Mouse (Mus musculus): ENCODE results near the gene Arid3b.

Arid3b gene

GRCm38 (mm10) chr9:57797456-57797855 lies 39.1 kb downstream of the Arid3b start:
- in situ Hi-C loops (cut with MboI; ENCODE audit: low sequenced_read_pairs) = no loop called here

- in situ Hi-C loops (cut with MboI; ENCODE audit: low sequenced_read_pairs) = no loop called here
Measured at GRCm38 (mm10) chr9:57789733-57790132, 46.9 kb downstream of the Arid3b start.

DNA sequence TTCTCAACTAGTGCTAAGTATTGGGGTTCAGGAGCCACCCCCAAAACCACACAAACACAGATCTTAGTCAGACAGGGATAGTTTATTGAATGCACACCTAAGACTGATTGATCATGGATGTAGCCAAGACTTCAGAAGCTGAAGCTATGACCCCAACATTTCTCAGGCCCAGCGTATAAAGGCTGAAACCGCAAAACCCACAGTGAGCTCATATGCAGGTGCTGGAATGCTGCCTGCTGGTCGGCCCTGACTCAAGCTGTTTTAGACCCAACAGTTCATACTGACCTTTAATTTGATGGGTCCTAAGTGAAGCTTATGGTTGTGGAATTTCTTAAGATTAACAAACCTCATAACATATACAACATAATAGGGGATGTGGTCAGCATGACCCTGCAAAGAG lies 53.9 kb downstream of the Arid3b start:
- in situ Hi-C loops (cut with MboI; ENCODE audit: low sequenced_read_pairs) = no loop called here

DNA sequence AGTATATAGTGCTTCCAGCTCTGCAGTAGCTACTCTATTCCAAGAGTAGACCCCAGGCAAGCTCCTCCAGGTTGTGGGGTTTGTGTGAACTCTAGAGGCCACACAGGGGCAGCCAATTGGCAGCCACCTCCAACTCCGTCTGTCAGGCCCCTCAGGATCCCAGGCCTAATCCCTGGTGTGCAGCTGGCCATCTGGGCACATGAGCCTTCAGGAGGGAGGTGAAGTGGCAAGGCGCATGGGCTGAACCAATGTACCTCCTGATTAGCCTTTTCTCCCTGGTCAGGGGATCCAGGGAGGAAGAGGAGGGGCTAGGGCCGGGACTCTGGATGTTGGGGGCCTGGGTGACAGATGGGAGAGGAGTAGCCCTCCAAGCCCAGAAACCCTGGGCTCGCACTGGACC lies 60.9 kb downstream of the Arid3b start:
- in situ Hi-C loops (cut with MboI; ENCODE audit: low sequenced_read_pairs) = no loop called here

- in situ Hi-C loops (cut with MboI; ENCODE audit: low sequenced_read_pairs) = no loop called here
Measured at GRCm38 (mm10) chr9:57775026-57775425, 61.6 kb downstream of the Arid3b start.

- in situ Hi-C loops (cut with MboI; ENCODE audit: low sequenced_read_pairs) = no loop called here
Measured at GRCm38 (mm10) chr9:57774168-57774567, 62.4 kb downstream of the Arid3b start.

GRCm38 (mm10) chr9:57773754-57774153 lies 62.8 kb downstream of the Arid3b start:
- in situ Hi-C loops (cut with MboI; ENCODE audit: low sequenced_read_pairs) = no loop called here

DNA sequence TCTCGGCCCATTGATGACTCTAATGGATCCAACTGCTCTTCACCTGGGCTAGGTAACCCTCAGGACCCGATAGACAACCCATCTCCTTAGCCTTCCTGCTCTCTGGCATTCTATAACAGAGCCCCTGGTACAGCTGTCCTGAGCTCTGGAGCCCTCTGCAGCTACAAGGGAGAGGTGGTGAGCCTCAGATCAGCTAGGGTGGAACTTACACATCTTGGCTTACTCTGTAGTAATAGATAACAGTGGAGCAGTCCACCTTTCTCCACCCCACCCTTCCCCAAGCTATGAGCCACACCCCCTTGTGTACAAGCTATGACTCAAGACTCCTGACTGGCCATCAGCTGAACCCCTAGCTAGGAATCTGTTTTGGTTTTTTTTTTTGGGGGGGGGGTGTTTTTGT lies 65.8 kb downstream of the Arid3b start:
- in situ Hi-C loops (cut with MboI; ENCODE audit: low sequenced_read_pairs) = no loop called here

GRCm38 (mm10) chr9:57770214-57770613 lies 66.4 kb downstream of the Arid3b start:
- in situ Hi-C loops (cut with MboI; ENCODE audit: low sequenced_read_pairs) = no loop called here

- in situ Hi-C loops (cut with MboI; ENCODE audit: low sequenced_read_pairs) = no loop called here
Measured at GRCm38 (mm10) chr9:57769539-57770069, 67.0 kb downstream of the Arid3b start.

DNA sequence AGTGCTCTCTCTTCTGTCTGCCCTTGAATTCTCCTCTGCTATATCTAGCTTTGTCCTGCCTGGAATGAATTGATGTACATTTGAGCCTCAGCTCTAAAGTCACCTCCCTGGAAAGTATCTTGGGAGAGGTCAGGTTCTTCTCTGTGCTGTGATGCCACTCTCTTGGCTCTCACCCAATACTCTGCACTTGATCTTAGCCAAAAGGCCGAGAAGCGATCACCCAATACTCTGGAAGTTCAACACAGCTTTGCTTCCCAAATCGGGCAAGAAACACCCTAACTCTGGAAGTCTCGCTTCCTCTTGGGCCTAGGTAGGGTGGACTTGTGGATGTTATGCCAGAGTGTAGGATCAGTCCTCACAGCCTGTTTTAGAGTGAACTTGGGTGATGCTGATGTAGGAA lies 69.4 kb downstream of the Arid3b start:
- in situ Hi-C loops (cut with MboI; ENCODE audit: low sequenced_read_pairs) = no loop called here

GRCm38 (mm10) chr9:57766431-57766830 lies 70.2 kb downstream of the Arid3b start:
- in situ Hi-C loops (cut with MboI; ENCODE audit: low sequenced_read_pairs) = no loop called here

- in situ Hi-C loops (cut with MboI; ENCODE audit: low sequenced_read_pairs) = no loop called here
Measured at GRCm38 (mm10) chr9:57765364-57766351, 70.9 kb downstream of the Arid3b start, which contains the start of gene Clk3. Gene Clk3, minus strand, starts transcription at chr9:57765860.

- in situ Hi-C loops (cut with MboI; ENCODE audit: low sequenced_read_pairs) = no loop called here
Measured at GRCm38 (mm10) chr9:57764974-57765363, 71.6 kb downstream of the Arid3b start.

DNA sequence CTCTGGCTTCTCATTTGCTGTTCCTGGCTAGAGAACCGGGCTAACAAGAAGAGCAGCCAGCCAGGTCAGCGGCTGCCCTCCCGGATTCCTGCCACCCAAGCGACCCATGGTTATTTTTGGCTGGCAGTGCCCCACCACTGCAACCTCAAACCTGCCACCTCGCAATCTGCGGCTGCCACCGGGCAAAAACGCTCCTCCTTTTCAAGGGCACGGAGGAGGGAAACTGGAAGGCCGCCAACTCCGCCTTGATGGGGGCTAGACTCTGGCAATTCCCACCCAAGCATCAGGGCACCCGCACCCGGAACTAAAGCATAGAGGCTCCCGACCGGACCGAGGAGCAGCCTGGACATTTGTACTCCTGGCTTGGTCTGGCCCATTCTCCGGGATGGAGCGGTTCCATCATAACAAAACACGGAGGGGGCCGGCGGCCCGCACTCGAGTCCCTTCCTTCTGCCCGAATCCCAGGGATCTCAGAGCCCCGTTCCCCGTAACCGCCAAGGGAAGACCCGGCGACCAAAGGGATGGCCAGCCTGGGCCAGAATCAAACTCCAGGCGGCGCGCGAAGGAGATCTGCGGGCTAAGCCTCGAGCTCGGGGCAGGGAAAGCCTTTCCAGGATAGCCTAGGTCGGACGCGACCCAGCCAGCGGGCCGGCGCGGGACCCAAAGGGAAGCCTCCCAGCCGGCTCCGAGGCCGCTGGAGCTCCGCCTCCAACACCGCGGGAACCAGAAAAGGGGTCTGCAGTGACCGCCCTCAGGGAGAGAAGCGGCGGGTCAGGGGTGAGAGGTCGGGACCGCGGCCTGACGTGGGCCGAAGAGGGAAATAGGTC lies 72.2 kb downstream of the Arid3b start:
- in situ Hi-C loops (cut with MboI; ENCODE audit: low sequenced_read_pairs) = no loop called here

GRCm38 (mm10) chr9:57762563-57762991 lies 74.0 kb downstream of the Arid3b start:
- in situ Hi-C loops (cut with MboI; ENCODE audit: low sequenced_read_pairs) = no loop called here

DNA sequence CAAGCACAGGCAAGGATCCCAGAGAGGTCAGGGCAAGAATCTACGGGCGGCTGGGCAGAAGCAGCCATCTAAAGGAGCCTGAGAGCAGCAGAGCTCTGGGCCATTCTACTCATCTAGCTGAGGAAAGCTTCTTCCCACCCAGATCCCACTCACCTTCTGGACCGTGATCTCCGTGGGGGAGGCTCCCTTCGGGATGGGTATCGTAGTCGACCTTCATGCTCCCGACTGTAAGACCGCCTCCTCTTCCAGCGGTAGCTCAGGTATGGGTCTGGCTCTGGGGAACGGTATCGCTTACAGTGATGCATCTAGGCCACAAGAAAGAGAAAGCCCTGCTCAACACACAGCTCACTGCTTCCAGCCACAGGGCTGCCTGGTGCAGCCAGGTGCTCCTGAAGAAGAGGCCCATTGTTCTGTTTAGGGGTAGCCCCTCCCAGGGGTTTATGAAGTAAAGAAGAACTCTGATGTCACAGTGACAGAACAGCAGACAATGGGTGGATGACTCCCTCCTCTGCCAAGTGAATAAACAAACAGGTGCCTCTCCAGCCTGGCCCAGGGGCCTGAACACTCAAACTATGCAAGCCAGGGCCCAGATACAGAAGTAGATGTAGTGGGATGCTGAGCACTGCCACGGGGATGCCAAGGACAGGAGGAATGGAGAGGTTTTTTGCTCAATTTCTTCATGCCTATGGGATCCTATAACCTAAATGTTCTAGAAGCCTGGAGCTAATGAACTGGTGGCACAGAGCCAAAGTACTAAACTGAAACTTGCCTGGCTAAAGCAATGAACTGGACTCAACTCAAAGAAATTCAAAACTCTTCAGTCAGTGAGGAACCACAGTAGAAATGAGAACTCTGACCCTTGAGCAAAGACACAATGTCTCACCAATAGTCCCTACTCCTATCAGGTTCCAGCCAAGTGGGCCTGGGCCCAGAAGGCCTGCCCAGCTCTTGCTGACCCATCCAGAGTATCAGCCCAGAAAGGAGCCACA lies 74.7 kb downstream of the Arid3b start:
- in situ Hi-C loops (cut with MboI; ENCODE audit: low sequenced_read_pairs) = no loop called here

GRCm38 (mm10) chr9:57760416-57761146 lies 76.0 kb downstream of the Arid3b start:
- in situ Hi-C loops (cut with MboI; ENCODE audit: low sequenced_read_pairs) = no loop called here

DNA sequence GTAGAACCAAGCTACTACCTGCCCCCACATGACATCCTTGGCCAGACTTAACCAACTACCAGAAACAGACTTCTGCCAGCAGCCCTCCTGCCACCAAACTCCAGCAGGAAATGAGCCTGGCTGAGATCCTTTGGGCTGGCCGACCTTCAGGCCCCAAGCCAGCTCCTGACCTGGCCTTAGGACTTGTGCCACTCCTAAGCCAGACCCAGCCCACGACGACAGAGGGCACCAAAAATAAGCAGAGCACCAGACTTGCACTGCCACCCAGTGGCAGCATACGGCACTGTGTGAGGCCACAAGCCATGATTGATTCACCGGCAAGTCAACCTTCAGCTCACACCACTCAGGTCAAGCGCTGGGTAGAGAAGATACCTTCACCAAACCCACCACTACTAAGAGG lies 77.3 kb downstream of the Arid3b start:
- in situ Hi-C loops (cut with MboI; ENCODE audit: low sequenced_read_pairs) = no loop called here
